Mouse (Mus musculus): ENCODE results near the gene Zfp992.
"Not testable (repeated sequence)": the region's sequence is repeated elsewhere in the genome, so short reads cannot be mapped to it uniquely, and the experiment has no call there.

The Zfp992 gene

DNA sequence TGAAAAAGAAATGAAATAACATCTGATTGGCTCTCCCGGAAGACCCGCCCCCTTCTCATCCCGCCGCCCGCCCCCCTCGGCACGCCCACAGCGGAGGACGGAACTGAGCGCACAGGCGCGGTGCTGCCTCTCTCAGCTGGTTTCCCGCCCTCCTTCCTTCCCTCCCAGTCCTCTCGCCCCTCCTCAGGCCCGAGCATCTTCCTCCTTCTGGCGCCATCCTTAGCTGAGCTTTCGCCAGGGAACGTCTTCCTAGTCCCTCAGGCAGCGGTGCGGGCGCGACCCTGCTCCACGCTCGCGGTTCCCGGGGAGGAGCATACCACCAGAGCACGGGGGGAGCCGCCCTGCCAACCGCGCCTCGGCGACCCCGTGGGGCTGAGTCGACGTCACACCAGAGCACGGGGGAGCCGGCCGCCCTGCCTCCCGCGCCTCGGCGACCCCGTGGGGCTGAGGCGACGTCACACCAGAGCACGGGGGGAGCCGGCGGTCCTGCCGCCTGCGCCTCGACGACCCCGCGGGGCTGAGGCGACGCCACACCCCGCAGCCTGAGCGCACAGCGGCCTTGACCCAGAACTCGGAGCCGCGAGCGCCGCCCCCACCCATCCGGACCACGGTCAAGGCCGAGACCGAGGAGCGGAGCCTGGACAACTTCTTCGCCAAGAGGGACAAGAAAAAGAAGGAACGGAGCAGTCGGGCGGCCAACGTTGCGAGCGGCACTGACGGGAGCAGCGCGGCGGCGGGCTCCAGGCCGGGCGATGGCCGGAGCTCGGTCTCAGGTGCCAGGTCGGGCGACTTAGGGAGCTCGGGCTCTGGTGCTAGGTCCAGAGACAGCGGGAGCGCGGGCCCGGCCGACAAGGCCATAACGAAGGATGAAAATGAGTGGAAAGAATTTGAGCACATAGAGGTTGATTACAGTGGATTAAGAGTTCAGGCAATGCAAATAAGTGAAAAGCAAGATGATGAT, 26.2 kb downstream of the Zfp992 start:
- DNase-seq (ENCODE audit: extremely low read depth, low read depth): not testable (repeated sequence)

DNA sequence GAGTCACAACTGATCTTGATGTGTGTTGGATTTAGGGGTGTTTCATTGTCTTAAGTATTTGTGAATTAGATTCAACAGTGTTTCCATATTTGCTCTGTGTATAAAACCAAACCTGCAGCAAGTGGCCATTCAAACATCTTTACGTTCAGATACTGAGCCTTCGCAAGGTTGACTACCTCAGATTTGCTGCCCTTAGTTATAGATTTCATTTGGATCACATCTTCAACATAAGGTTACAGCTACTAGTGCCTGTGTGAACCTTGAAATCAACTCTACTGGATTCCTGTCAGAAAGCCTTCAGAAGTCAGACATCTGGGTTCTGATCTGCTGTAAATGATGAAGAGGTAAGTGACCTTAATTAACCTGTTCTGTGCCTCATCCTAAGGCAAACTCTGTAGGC, 27.4 kb downstream of the Zfp992 start:
- not testable (repeated sequence) for DNase-seq (ENCODE audit: extremely low read depth, low read depth)

DNA sequence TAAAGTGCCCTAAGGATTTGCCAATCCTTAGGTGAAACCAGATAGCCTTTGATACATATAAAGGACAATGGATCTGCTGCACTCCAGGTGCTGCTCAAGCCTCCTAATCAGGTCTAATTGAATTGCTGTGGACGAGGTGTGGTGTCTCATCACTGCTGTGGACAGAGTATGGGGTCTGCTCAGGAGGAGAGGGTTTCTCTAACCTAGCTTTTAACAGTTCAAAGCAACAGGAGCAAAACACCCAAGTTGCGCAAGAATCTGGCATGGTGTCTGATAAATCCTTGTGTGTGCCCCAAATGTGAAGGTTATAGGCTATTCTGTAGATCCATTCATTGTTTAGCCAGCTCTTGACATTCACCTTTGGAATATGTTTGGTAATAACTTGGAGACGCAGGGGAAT, 28.1 kb downstream of the Zfp992 start:
- not testable (repeated sequence) for DNase-seq (ENCODE audit: extremely low read depth, low read depth)

DNA sequence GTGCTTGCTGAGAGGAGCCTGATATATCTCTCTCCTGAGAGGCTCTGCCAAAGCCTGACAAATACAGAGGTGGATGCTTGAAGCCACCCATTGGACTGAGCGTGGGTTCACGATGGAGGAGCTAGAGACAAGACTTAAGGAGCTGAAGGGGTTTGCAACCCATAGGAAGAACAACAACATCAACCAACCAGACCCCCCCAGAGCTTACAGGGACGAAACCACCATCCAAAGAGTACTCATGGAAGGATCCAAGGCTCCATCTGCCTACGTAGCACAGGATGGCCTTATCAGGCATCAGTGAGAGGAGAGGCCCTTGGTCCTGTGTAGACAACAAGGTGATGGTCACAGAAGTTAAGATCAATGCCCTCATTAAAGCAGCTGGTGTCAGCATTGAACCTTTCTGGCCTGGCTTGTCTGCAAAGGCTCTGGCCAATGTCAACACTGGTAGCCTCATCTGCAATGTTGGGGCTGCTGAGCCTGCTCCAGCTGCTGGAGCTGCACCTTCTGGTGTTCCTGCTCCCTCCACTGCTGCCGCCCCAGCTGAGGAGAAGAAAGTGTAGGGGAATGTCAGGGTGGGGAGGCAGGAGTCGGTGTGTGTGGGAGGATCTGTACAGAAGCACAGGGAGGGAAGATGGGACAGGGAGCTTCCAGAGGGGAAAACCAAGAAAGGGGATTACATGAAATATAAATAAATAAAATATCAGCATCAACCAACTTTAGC, 31.7 kb downstream of the Zfp992 start:
- not testable (repeated sequence) for DNase-seq (ENCODE audit: extremely low read depth, low read depth)

DNA sequence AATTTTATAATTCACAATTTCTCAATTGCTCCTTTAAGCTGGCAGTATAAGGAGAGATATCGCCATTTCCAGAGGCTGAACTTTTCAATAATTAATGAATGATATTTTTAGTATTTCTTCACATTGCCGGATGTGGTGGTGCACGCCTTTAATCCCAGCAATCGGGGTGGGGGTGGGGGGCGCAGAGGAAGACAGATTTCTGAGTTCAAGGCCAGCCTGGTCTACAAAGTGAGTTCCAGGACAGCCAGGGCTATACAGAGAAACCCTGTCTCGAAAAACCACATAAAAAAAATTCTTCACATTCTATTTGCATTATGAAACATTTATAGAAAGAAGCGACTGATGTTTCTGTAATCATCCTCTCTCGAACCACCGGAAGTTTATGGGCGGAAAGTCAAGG, 33.7 kb downstream of the Zfp992 start:
- not testable (repeated sequence) for DNase-seq (ENCODE audit: extremely low read depth, low read depth)

DNA sequence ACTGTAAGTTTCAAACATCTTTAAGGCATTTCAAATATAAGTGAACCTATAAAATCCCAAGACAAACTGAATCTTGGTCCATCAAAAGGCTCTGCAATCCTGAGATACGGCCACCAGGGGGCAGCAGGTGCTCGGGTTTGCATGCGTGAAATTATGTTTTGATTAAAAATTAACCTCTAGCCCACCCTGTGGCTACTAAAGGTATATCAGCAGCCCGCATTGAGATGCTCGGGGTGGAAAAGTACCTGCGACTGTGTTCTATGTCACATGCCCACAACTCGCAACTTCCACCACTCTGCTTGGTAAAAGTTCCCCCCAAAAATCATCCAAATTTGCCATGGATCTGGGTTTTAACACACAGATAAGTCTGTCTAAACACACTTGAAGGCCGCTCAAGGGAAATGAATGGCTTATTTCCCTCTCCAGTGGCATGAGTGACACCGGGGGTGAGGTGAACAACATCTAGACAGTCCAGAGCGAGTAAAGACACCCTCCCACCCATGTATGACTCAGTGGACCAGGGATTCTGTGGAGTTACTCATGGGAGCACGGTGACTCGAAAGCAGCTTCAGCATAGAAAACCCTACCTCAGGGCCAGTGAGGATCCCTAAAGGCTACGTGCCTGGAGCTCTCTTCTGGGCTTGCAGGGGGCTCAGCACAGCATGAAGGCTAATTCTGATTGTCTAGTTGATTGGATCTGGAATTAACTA, 34.9 kb downstream of the Zfp992 start:
- DNase-seq (ENCODE audit: extremely low read depth, low read depth): not testable (repeated sequence)

DNA sequence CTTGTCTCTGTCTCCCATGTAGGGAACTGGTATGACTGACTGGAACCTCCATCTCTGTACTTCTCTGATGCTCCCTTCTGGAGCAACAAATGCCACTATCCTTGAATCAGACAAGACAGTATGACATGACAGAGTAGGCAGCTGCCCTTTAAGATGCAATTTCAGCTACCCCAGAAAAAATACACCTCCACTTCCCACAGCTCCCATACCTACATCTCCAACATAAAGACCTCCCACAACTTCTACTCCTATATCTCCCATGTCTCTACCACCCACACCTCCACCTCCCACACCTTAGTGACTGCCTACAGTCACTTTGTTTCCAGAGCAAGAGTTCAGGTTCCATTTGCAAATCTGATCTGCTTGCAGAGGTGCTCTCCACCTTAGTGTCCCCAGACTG, 35.9 kb downstream of the Zfp992 start:
- not testable (repeated sequence) for DNase-seq (ENCODE audit: extremely low read depth, low read depth)

DNA sequence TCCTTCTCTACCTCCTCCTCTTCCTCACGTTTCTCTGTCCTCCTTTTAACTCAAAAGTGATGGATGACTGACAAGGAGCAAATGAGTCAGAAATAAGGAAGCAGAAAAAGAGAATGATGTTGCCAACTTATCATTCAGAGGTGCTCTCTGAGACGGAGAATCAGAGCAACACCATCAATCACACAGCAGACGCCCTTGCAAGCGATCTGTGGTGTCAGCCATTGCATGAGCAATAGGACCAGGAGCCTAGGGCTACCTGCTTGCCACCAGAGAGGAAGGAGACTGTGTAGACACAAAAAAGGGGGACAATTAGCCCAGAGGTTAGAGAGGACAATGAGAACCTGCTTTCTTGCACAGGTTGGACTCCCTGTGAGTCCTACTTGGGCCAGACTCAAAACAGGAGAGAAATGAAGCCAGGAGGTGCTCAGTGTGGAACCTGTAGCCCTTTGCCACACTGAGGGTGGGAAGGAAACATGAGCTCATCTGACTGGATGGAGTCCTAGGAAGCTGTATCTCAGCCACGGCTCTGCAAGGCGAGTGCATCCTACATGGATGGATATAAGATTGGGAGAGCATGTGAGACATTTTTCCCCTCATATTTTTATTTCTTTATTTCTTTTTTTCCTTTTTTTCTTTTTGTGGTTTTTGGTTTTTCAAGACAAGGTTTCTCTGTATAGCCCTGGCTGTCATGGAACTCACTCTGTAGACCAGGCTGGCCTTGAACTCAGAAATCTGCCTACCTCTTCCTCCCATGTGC, 36.5 kb downstream of the Zfp992 start:
- not testable (repeated sequence) for DNase-seq (ENCODE audit: extremely low read depth, low read depth)

DNA sequence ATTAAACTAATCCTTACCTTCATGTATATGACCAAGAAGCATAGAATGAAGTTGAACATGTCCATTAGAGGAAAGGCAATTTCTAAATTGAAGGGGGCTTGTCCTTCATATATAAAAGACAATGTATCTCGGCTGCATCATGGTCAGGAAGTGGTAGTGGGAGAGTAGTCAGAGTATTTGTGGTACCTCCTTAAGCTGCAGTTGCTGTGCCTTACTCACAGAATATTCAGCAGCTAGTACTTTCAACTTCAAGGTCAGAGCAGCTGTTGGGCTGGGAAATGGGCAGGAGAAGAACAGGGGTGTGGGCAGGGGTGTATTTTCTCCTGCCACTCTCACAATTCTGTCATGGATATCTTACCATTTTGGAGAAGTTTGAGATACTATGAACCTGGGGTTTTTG, 37.9 kb downstream of the Zfp992 start:
- DNase-seq (ENCODE audit: extremely low read depth, low read depth): not testable (repeated sequence)

DNA sequence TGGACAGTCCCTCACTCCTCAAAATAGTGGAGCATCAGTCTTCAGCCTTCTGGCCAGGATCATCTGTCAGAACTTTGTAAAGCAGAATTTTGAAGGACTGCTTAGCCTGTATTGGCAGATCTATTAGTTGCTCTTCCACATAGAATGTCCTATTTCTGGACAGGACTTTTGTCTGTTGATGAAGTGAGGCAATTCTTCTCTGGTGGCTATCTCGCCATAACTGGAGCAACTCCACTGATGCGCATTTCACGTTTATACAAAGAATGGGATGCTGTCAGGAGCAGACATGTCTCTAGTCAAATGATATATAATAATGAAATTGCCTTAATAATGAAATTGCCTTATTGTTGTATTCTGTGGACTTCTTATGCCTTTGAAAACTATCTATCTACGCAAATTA, 40.4 kb downstream of the Zfp992 start:
- not testable (repeated sequence) for DNase-seq (ENCODE audit: extremely low read depth, low read depth)

DNA sequence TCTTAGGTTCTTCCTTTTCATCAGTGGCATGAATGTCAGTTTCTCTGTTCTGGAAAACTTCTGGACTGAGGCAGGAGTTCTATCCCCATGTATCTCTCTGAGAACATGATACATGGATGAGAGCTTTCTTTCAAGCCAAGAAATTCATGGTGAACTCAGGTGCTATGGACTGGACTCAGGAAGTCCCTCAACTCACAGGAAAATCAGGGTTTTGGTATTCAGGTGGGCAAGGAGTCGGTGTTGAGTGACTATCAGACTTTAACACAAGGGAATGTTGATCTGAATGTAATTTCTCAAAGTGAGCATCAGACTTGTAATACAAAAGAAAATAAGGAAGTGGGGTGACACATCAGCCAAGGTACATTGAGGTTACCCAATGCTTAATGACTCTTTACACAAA, 43.2 kb downstream of the Zfp992 start:
- DNase-seq (ENCODE audit: extremely low read depth, low read depth): not testable (repeated sequence)

DNA sequence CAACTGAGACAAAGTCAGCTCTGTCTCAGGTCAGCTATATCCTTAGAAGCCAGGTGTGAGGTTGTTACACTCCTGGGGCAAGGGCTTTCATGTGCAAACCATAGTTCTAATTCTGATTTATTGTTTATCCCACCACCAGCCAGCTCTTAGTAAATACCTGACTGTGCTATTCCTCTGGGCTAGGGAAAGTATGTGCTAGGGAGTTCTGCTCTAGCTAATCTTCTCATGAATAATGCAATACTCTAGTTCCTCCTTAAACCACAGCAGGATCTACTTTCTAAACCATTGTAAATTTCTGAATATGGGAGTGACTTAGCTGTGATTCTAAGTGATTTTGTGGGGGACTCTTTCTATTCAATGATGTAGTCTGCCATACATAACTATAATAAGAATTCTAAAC, 43.6 kb downstream of the Zfp992 start:
- DNase-seq (ENCODE audit: extremely low read depth, low read depth): no peak

DNA sequence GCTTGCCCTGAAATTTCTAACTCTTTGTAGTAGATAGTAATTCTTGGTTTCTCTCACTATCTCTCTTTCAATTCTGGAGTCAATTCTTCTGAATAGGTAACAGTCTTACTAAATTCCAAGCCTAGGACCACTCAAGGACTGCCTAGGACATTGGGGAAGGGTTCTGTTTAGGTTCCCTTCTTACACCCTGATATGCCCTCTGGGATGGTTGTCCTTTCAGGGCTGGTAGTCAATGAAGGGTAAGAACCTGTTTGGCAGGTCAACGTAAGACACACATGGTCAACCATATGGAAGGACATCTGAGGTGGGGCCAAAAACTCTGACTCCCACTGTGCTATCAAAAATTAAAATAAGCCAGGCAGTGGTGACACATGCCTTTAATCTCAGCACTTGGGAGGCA, 44.0 kb downstream of the Zfp992 start:
- no peak for DNase-seq (ENCODE audit: extremely low read depth, low read depth)

DNA sequence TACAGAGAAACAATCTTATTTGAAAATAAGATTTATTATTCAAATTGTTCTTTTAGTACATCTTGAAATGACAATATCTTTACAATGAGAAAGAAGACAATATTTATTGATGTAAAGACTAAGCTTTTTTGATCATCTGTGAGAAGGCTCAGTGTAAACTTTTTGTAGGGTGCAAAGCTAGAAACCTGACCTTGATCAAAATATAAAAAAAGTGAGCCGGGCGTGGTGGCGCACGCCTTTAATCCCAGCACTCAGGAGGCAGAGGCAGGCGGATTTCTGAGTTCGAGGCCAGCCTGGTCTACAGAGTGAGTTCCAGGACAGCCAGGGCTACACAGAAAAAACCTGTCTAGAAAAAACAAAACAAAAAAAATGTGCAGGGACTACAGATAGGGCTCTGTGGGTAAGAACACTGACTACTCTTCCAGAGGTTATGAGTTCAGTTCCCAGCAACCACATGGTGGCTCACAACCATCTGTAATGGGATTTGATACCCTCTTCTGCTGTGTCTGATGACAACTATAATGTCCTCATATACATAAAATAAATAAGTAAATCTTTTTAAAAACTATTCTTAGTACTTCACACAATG, 44.6 kb downstream of the Zfp992 start:
- DNase-seq (ENCODE audit: extremely low read depth, low read depth): not testable (repeated sequence)

DNA sequence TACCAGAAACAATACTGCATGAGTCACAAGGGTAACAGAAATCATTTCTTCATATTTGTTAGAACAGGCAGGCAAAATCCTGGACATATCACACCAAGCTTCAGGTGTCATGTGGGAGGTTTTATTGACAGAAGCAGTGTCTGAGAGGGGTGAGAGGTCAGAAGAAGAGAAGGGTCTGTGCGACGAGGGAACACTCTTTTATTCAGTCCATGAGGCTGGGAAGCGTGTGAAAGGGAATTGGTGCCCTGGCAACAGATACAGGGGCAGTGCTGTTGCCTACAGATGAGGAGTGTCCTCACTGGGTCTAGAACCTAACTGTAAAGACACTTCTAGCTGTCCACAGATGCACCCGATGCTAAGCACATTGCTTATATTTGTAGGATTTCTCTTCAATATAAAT, 46.2 kb downstream of the Zfp992 start:
- no peak for DNase-seq (ENCODE audit: extremely low read depth, low read depth)

DNA sequence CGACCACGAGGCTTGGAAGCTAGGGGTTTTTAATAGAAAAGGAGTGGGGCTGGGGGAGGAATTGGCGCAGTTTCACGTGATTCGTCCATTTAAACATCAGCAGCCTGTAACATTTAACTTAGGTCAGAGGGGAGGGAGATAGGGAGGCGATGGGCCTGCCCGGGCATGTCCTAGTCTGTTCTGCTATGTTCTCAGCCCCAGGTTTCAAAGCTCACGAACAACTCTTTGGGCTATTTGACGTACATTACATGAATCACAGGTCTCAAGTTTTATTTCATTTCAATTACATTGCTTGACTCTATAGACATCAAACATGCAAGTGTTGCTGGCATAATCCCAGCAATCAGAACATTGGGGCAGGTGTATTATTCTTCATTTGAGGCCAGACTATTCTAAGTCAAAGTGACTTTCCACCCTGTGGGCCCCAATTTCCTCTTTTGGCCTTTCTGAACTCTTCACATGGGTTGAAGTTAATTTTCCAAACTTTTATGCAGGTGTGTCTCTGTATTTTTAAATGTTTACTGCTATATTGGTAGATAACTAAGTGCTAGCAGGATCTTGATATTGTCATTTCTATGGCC, 49.0 kb downstream of the Zfp992 start:
- DNase-seq (ENCODE audit: extremely low read depth, low read depth): not testable (repeated sequence)

DNA sequence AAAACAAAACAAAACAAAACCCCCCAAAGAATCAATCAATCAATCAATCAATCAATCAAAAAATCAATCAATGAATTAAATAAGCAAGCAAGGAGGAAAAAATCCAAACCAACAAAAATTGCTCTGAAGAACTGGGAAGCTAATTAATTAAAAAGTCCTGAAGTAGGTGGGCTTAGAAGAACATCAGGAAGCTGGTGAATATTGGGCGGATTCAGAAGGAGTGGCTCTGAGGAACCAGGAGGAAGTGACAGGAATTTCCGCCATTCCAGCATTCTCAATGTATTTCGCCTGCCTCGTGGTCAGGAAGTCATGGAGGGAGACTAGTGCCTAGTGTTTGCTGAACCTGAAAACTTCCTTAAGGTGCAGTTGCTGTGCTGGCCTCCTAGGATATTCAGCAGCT, 52.9 kb downstream of the Zfp992 start, which contains the start of gene Zfp981:
Gene Zfp981, plus strand, starts transcription at position 301 of the 400 bp plus-strand sequence.
- DNase-seq (ENCODE audit: extremely low read depth, low read depth): not testable (repeated sequence)

DNA sequence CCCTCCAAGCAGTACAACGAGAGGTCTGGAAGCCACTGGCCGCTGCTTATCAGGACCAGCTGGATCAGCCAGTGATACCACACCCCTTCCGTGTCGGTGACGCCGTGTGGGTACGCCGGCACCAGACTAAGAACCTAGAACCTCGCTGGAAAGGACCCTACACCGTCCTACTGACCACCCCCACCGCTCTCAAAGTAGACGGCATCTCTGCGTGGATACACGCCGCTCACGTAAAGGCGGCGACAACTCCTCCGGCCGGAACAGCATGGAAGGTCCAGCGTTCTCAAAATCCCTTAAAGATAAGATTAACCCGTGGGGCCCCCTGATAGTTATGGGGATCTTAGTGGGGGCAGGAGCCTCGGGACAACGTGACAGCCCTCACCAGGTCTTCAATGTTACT, 60.2 kb downstream of the Zfp992 start:
- DNase-seq (ENCODE audit: extremely low read depth, low read depth): not testable (repeated sequence)

DNA sequence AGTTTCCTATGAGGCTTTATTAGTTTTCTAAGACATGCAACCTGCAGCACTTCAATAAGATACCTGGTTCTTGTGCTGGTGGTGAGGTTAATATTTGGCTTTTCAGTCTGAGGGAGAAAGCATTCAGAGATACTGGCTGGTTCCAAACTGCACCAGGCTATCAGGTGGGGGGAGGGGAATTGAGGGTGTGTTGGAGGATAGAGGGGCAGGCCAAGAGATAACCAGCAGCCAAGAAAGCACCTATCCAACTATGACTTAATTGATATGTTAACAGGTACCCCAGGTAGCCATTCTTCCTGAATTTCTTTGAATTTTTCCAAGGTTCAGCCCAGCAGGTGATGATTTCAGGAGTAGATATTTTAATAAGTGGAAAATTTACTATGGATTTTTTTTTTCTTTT, 63.0 kb downstream of the Zfp992 start:
- DNase-seq (ENCODE audit: extremely low read depth, low read depth): not testable (repeated sequence)

DNA sequence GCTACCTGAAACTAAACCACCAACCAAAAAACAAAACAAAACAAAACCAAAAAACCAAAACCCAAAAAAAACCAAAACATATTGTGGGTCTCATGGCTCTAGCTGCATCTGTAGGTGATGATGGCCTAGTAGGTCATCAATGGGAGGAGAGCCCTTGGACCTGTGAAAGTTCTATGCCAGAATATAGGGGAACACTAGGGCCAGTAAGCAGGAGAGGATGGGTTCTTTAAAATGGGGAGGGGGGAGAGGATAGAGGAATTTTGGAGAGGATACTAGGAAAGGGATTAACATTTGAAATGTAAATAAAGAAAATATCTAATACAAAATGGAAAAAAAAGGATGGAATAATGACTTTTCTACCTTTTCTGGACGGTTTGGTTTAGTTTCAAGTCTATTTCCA, 67.7 kb downstream of the Zfp992 start:
- no peak for DNase-seq (ENCODE audit: extremely low read depth, low read depth)
